Mouse (Mus musculus) C2C12 (cell line): ENCODE measurements around the gene 3110040M04Rik. TPM values are rescaled to one million over a fixed set of nuclear protein-coding genes. Genes with fewer than 3 reads are reported as not detected.

ENCODE experiments used
- H3K27me3 ChIP-seq: one replicate; pipeline ENCODE4 v1.6.1; 2011; ENCODE audit not compliant: control insufficient read depth, insufficient read depth, insufficient read length
- H3K36me3 ChIP-seq: one replicate; pipeline ENCODE4 v1.6.1; 2011; ENCODE audit not compliant: control insufficient read depth, insufficient read depth
- H3K4me3 ChIP-seq: one replicate; pipeline ENCODE4 v1.5.1; 2011; ENCODE audit warnings: mild to moderate bottlenecking, control low read depth; ENCODE audit not compliant: poor library complexity, insufficient read depth, severe bottlenecking
- H3K79me2 ChIP-seq: one replicate; pipeline ENCODE4 v1.6.1; 2011; ENCODE audit not compliant: control insufficient read depth, insufficient read depth
- H3K79me3 ChIP-seq: one replicate; pipeline ENCODE4 v1.6.1; 2011; ENCODE audit warnings: low read depth, control low read depth
- H3ac ChIP-seq: one replicate; pipeline ENCODE3; 2011; ENCODE audit warnings: low read depth; ENCODE audit not compliant: control insufficient read depth, insufficient read length
- CEBPB ChIP-seq: IDR thresholded peaks from one replicate; pipeline ENCODE4 v1.6.1; 2011; ENCODE audit warnings: low read depth, mild to moderate bottlenecking, control low read depth, moderate library complexity
- CTCF ChIP-seq: IDR thresholded peaks from one replicate; pipeline ENCODE4 v1.5.1; 2011; ENCODE audit not compliant: control insufficient read depth, insufficient read depth, insufficient read length
- FOSL1 ChIP-seq: IDR thresholded peaks from one replicate; pipeline ENCODE4 v1.8.0; 2011; ENCODE audit warnings: mild to moderate bottlenecking, low read length; ENCODE audit not compliant: poor library complexity, insufficient read depth, severe bottlenecking
- MAX ChIP-seq: IDR thresholded peaks from one replicate; pipeline ENCODE4 v1.6.1; 2011; ENCODE audit warnings: mild to moderate bottlenecking, control low read depth
- MYOD1 ChIP-seq: IDR thresholded peaks from one replicate; pipeline ENCODE4 v1.6.1; 2011; ENCODE audit warnings: low read depth; ENCODE audit not compliant: control insufficient read depth, insufficient read length
- MYOG ChIP-seq: IDR thresholded peaks from one replicate; pipeline ENCODE4 v1.6.1; 2011; ENCODE audit not compliant: control insufficient read depth, insufficient read length; ENCODE audit errors: extremely low read depth
- USF1 ChIP-seq: IDR thresholded peaks from one replicate; pipeline ENCODE4 v1.6.1; 2011; ENCODE audit warnings: low read depth, mild to moderate bottlenecking, control low read depth, moderate library complexity
- polyA plus RNA-seq: library from polyadenylated mRNA; unstranded; fragments of >200 nt; fragmentation: generic; extraction: Trizol; gene quantifications from one replicate; pipeline ENCODE4 v1.2.1, GENCODE M21; 2012; ENCODE audit warnings: missing spikeins

Gene 3110040M04Rik
- polyA plus RNA-seq, 1 experiment = not detected

- no peaks in the 10 kb centered on the region for H3K36me3 ChIP-seq
- H3ac ChIP-seq = no peak overlapping the region
- H3K27me3 ChIP-seq = no peaks in the 10 kb centered on the region
- H3K79me3 ChIP-seq = no peaks in the 10 kb centered on the region
- no peaks in the 10 kb centered on the region for H3K79me2 ChIP-seq
- TF ChIP-seq CEBPB = no peak
- no peak for TF ChIP-seq MAX
- TF ChIP-seq MYOG = no peak
- no peak for TF ChIP-seq CTCF
- no peak for TF ChIP-seq USF1
- no peak for TF ChIP-seq MYOD1
- no peak for TF ChIP-seq FOSL1
- no peak overlapping the region for H3K4me3 ChIP-seq
Measured at GRCm38 (mm10) chr1:151235574-151235973, 31.7 kb downstream of the 3110040M04Rik start.

GRCm38 (mm10) chr1:151236141-151236930 lies 32.4 kb downstream of the 3110040M04Rik start:
- Histone ChIP-seq H3K79me2 (no peaks in the 10 kb centered on the region), H3K79me3 (no peaks in the 10 kb centered on the region), H3ac (no peak overlapping the region), H3K36me3 (no peaks in the 10 kb centered on the region), H3K27me3 (no peaks in the 10 kb centered on the region), H3K4me3 (no peak overlapping the region)
- TF ChIP-seq CEBPB = no peak

GRCm38 (mm10) chr1:151237780-151238179 lies 33.9 kb downstream of the 3110040M04Rik start:
- no peaks in the 10 kb centered on the region for H3K36me3 ChIP-seq
- H3K79me2 ChIP-seq = no peaks in the 10 kb centered on the region
- H3K79me3 ChIP-seq = no peaks in the 10 kb centered on the region
- H3K4me3 ChIP-seq = no peak overlapping the region
- no peak overlapping the region for H3ac ChIP-seq
- TF ChIP-seq FOSL1 (no peak), USF1 (no peak), CTCF (no peak), CEBPB (no peak), MYOG (no peak), MYOD1 (no peak)
- no peaks in the 10 kb centered on the region for H3K27me3 ChIP-seq

GRCm38 (mm10) chr1:151243332-151243731 lies 39.4 kb downstream of the 3110040M04Rik start:
- H3ac ChIP-seq = no peak overlapping the region
- TF ChIP-seq MYOG (no peak), MAX (no peak), CEBPB (no peak), CTCF (no peak), USF1 (no peak), FOSL1 (no peak), MYOD1 (no peak)
- H3K79me3 ChIP-seq = no peaks in the 10 kb centered on the region
- no peaks in the 10 kb centered on the region for H3K27me3 ChIP-seq
- peaks cover 12% of the 10 kb centered on the region for H3K36me3 ChIP-seq
- H3K79me2 ChIP-seq = no peaks in the 10 kb centered on the region
- no peak overlapping the region for H3K4me3 ChIP-seq

- Histone ChIP-seq H3K79me3 (no peaks in the 10 kb centered on the region), H3K4me3 (no peak overlapping the region), H3K79me2 (peaks cover 2% of the 10 kb centered on the region), H3K36me3 (peaks cover 16% of the 10 kb centered on the region), H3ac (no peak overlapping the region), H3K27me3 (no peaks in the 10 kb centered on the region)
- no peak for TF ChIP-seq FOSL1
- no peak for TF ChIP-seq CEBPB
- no peak for TF ChIP-seq USF1
- TF ChIP-seq MYOG = no peak
- no peak for TF ChIP-seq CTCF
- no peak for TF ChIP-seq MYOD1
- TF ChIP-seq MAX = no peak
Measured at GRCm38 (mm10) chr1:151244013-151244412, 40.1 kb downstream of the 3110040M04Rik start.

- TF ChIP-seq CTCF (no peak), MYOG (no peak), CEBPB (no peak), MAX (no peak), FOSL1 (no peak), MYOD1 (no peak), USF1 (no peak)
- peaks cover 16% of the 10 kb centered on the region for H3K36me3 ChIP-seq
Measured at GRCm38 (mm10) chr1:151244761-151245160, 40.8 kb downstream of the 3110040M04Rik start.

More at GRCm38 (mm10) chr1:151244761-151245160, 40.8 kb downstream of the 3110040M04Rik start:
- no peak overlapping the region for H3ac ChIP-seq
- H3K27me3 ChIP-seq = no peaks in the 10 kb centered on the region
- no peak overlapping the region for H3K4me3 ChIP-seq
- no peaks in the 10 kb centered on the region for H3K79me3 ChIP-seq
- peaks cover 9% of the 10 kb centered on the region for H3K79me2 ChIP-seq
